Mouse (Mus musculus): Measurements from ENCODE around the gene Mymk. TPM values are rescaled to one million over a fixed set of nuclear protein-coding genes. Genes with fewer than 3 reads are reported as not detected.

The Mymk gene
- polyA plus RNA-seq (2017; shearing (Covaris generic)): not detected

DNA sequence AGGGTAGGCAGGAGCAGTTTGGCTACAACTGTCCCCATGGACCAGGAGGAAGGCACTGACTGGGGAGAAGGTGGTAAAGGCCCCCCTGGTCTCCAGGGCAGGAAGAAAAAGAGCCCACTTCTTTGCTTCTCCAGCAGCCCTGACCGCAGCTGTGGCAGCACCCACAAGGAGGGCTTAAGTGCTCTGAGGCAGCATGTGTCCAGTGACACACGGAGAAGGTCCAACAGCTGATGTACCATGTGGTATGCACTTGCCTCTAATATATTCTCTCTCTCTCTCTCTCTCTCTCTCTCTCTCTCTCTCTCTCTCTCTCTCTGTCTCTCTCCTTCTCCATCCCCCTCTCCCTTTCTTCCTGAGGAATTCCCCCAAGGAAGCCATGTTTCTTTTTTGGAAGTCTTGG is at the start of gene Mymk:
Gene Mymk (minus strand): TSS at position 202 of the 400 bp plus-strand sequence.

DNA sequence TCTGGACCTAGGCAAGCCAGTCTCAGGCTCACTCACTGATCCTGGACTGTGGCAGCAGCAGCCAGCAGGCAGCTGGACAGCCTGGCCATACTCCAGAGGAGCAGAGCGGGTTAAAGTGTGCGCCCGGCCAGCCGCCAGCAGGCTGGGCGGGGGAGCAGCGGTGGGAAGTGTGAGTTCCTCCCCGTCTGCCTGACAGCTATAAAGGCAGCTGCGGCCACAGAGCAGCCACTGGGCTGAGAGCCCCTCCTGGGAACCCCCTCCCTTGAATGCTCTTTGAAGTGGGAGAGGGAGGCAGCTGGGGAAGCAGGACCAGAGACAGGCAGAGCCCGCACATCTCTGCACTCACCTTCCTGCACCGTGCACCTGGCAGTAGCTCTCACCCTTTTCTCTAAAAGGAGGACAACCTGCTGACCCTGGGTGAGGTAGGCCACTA is 7.2 kb upstream of the Mymk start, which contains the start of gene Adamtsl2:
Gene Adamtsl2 (plus strand): TSS at position 228 of the 433 bp plus-strand sequence.

DNA sequence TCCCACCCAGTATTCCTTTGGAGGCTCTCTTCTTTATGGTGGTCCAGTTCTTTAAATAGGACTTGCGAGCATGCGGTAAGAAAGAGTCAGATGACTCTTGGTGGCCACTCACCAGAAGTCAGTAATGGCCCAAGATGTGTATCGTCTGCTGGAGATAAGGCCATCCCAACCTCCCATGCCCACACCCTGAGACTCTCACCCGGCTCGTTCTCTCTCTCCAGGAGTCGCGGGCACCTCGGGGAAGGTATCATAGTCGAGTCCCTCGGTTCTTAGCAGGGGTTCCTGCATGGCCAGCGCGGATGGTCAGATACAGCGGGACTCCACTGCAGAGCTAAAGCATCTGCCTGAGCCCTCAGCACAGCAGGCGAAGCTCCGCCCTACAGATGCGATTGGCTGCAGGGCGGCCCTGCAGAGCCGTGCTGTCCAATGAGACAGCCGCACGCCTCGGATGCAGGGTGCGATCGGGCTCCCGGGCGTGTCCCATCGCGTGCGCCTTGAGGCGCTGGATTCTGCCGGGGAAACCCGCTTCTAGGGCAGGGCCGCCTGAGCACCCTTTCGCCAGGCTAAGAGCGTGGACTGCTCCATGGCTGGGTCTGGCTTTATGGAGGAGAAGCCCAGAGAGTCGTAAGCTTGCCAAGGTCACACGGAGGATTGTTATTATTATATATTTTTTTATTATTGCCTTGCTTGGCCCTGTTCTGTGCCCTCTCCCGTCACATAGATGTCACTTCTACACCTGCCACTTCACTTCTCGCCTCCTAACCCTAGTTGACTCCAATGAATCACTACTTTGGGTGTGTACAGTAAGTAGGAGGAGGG is 44.2 kb downstream of the Mymk start, which contains the start of gene Slc2a6:
Gene Slc2a6 (minus strand): TSS at position 381 of the 819 bp plus-strand sequence.

Other genes starting within 250 kb of the Mymk start
- not detected for gene Abo, start 207.2 kb downstream of the Mymk start, polyA plus RNA-seq (2017; shearing (Covaris generic))
- 49.4 TPM for gene Surf6, start 169.3 kb downstream of the Mymk start, polyA plus RNA-seq (2017; shearing (Covaris generic))
- gene Med22, start 161.5 kb downstream of the Mymk start, polyA plus RNA-seq (2017; shearing (Covaris generic)): 35.2 TPM
- gene Rpl7a, start 161.4 kb downstream of the Mymk start, polyA plus RNA-seq (2017; shearing (Covaris generic)): 331 TPM
- 67.2 TPM for gene Surf2, start 155.8 kb downstream of the Mymk start, polyA plus RNA-seq (2017; shearing (Covaris generic))
- gene Surf1, start 155.6 kb downstream of the Mymk start, polyA plus RNA-seq (2017; shearing (Covaris generic)): 126 TPM
- gene Surf4, start 138.3 kb downstream of the Mymk start, polyA plus RNA-seq (2017; shearing (Covaris generic)): 175 TPM
- gene Stkld1, start 138.1 kb downstream of the Mymk start, polyA plus RNA-seq (2017; shearing (Covaris generic)): 0.59 TPM
- 86.1 TPM for gene Rexo4, start 107.8 kb downstream of the Mymk start, polyA plus RNA-seq (2017; shearing (Covaris generic))
- gene Adamts13, start 98.8 kb downstream of the Mymk start, polyA plus RNA-seq (2017; shearing (Covaris generic)): not detected
- gene Cacfd1, start 62.3 kb downstream of the Mymk start, polyA plus RNA-seq (2017; shearing (Covaris generic)): 27.9 TPM
- 2.7 TPM for gene Slc2a6, start 44.2 kb downstream of the Mymk start, polyA plus RNA-seq (2017; shearing (Covaris generic))
- 0.66 TPM for gene Adamtsl2, start 7.2 kb upstream of the Mymk start, polyA plus RNA-seq (2017; shearing (Covaris generic))
- gene Fam163b, start 70.3 kb upstream of the Mymk start, polyA plus RNA-seq (2017; shearing (Covaris generic)): not detected
- gene Dbh, start 93.1 kb upstream of the Mymk start, polyA plus RNA-seq (2017; shearing (Covaris generic)): not detected
- gene Sardh, start 176.2 kb upstream of the Mymk start, polyA plus RNA-seq (2017; shearing (Covaris generic)): 2.4 TPM

All from activated CD4-positive, CD25-positive, alpha-beta regulatory T cell, adult 9 weeks (primary cell).